Mouse (Mus musculus) liver, postnatal 0 days (tissue): ENCODE results near the gene Tmem183a.

Source experiments
- CTCF ChIP-seq: sonication (generic); IDR thresholded peaks from 2 replicates; pipeline ENCODE4 v1.5.1; 2016; ENCODE audit warnings: antibody characterized with exemption, low read depth
- EP300 ChIP-seq: IDR thresholded peaks from 2 replicates; pipeline ENCODE4 v1.6.1; 2016; ENCODE audit warnings: antibody characterized with exemption, low read depth, mild to moderate bottlenecking

DNA sequence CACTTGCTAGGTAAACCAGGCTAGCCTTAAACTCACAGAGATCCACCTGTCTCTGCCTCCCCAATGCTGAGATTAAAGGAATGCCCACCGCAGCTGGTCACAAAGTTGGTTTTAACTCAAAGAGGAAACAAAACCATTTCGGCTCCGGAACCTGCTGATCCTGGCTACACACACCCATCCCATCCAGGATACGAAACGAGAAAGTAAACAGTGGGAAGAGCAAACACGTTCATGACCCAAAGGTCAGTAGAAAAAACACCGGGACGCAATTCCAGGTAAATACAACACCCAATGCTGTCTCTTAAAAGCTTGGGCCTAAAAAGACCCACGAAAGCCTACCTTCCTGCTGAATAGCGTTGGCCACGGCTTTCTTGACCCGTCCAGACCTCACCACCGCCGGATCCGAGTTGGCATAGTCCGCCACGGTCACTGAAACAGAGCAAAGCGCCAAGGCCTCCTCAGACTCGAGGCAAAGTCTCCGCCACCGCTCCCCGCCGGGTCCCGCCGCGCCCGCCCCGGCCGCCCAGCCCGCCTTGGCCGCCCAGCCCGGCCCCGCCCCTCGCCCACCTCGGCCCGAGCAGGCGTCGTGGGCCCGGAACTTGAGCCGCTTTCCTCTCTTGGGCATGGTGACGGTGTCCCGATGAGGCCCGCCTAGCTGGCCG is 453 bp downstream of the Tmem183a start:
- TF ChIP-seq CTCF (no peak), EP300 (peak; percentile 35; the same call in 1 of the 2 replicates)
